Mouse (Mus musculus) cortical plate, adult 2 months (tissue): ENCODE measurements at regions not wholly inside any gene's neighbourhood (a gene's known extent, or its start where the extent isn't known, plus 50 kb on each side); places are given as distances from the start of the nearest gene placed in this dataset.

Experiments
- CTCF ChIP-seq: fragments of 200-500 bp; IDR thresholded peaks from 2 replicates; pipeline ENCODE4 v1.5.1; 2011; ENCODE audit warnings: mild to moderate bottlenecking, control low read depth, low read length; ENCODE audit not compliant: insufficient read depth; ENCODE audit errors: extremely low read depth
- POLR2A ChIP-seq: fragments of 200-500 bp; IDR thresholded peaks from 2 replicates; pipeline ENCODE4 v1.6.1; 2011; ENCODE audit warnings: mild to moderate bottlenecking, low read length, control low read depth; ENCODE audit not compliant: insufficient read depth; ENCODE audit errors: extremely low read depth

DNA sequence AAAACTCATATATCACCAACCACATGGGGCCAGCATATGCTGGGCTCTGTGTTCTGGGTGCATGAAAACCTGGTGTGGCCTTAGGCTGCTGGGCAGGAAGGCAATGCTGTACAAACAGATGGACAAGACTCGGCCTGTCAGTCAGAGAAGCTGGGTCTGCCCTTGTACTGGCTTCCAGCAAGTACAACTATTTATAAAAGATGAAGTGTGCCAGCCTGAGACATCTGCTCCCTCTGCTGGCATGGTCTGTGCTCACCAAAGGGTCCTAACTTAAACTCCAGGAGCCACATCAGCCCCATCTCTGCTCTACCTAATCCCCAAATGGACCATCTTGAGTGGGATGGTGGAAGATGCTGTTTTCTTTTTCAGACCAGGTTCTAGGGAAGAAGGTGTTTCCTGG is 93.1 kb downstream of the Chst1 start:
- TF ChIP-seq CTCF: peak; percentile 41; the same call in 1 of the 2 replicates
- TF ChIP-seq POLR2A: no peak
